In genomic region chr11:81625199-81625598, GRCm38 (mm10) we compare ENCODE assay signal across 20 mouse cellular contexts.
"Had no signal": no experiment of that assay in that cellular context is flagged by ENCODE, and none has a peak within 500 bp of the region (broad histone marks: within the 10 kb centered on the region; RNA-seq: fewer than 3 reads in every experiment).

No protein-coding gene starts in this region.

- H3K9ac ChIP-seq: limb, embryonic 12.5 days; limb, embryonic 15.5 days; liver, embryonic 14.5 days; liver, postnatal 0 days; midbrain, embryonic 12.5 days; neural tube, embryonic 12.5 days; neural tube, embryonic 15.5 days; stomach, embryonic 15.5 days had no signal

- H3K4me2 ChIP-seq: limb, embryonic 12.5 days; limb, embryonic 15.5 days; liver, embryonic 11.5 days; midbrain, embryonic 12.5 days; neural tube, embryonic 12.5 days; neural tube, embryonic 15.5 days; stomach, embryonic 15.5 days had no signal

- H3K27me3 ChIP-seq: limb, embryonic 12.5 days; limb, embryonic 15.5 days; midbrain, embryonic 12.5 days; neural tube, embryonic 12.5 days; neural tube, embryonic 15.5 days; stomach, embryonic 15.5 days had no signal

- H3K36me3 ChIP-seq: limb, embryonic 12.5 days; limb, embryonic 15.5 days; midbrain, embryonic 12.5 days; neural tube, embryonic 12.5 days; neural tube, embryonic 15.5 days; stomach, embryonic 15.5 days had no signal

- ATAC-seq: liver, postnatal 0 days had no signal

- DNase-seq: kidney, adult 18-20 months; kidney, adult 9 months; kidney, postnatal 14 days; kidney, postnatal 4 days; left cerebral cortex, postnatal 4 days; liver, postnatal 0 days; lung, postnatal 14 days; lung, postnatal 4 days; right cerebral cortex, adult 18-20 months; right cerebral cortex, postnatal 14 days; right cerebral cortex, postnatal 4 days; thymus, postnatal 25 days had no signal

- H3K4me1 ChIP-seq: limb, embryonic 12.5 days; limb, embryonic 15.5 days; midbrain, embryonic 12.5 days; neural tube, embryonic 12.5 days; stomach, embryonic 15.5 days had no signal

- H3K9me3 ChIP-seq: limb, embryonic 12.5 days; limb, embryonic 15.5 days; midbrain, embryonic 12.5 days; neural tube, embryonic 12.5 days; neural tube, embryonic 15.5 days; stomach, embryonic 15.5 days had no signal

- H3K27ac ChIP-seq: limb, embryonic 12.5 days; limb, embryonic 15.5 days; liver, embryonic 14.5 days; midbrain, embryonic 12.5 days; neural tube, embryonic 12.5 days; neural tube, embryonic 15.5 days; stomach, embryonic 15.5 days had no signal

- H3K4me3 ChIP-seq: limb, embryonic 12.5 days; limb, embryonic 15.5 days; midbrain, embryonic 12.5 days; neural tube, embryonic 12.5 days; neural tube, embryonic 15.5 days; stomach, embryonic 15.5 days had no signal
